Mouse (Mus musculus) cerebellum, adult 2 months (tissue): ENCODE data around the gene Ppp2r3c.

ENCODE experiments used
- CTCF ChIP-seq: fragments of 200-500 bp; IDR thresholded peaks from 2 replicates; pipeline ENCODE4 v1.5.1; 2011; ENCODE audit warnings: low read depth, mild to moderate bottlenecking, control low read depth, low read length, moderate library complexity, borderline replicate concordance; ENCODE audit not compliant: insufficient read depth
- POLR2A ChIP-seq: fragments of 200-500 bp; IDR thresholded peaks from 2 replicates; pipeline ENCODE4 v1.6.1; 2011; ENCODE audit warnings: low read length, control low read depth, borderline replicate concordance; ENCODE audit not compliant: insufficient read depth

GRCm38 (mm10) chr12:55321642-55322291 lies 19.0 kb upstream of the Ppp2r3c start:
- TF ChIP-seq CTCF (no peak), POLR2A (no peak)
